Mouse (Mus musculus) heart, postnatal 0 days (tissue): ENCODE results near the gene Cemip2. TPM values are rescaled to one million over a fixed set of nuclear protein-coding genes. Genes with fewer than 3 reads are reported as not detected.

Experiments used
- ATAC-seq: fragments of 200-750 bp; cut with Nextera tagmentation; 2 replicates; pipeline ENCODE4 v1.8.0; 2017; ENCODE audit warnings: low read depth, moderate number of reproducible peaks, moderate library complexity; ENCODE audit not compliant: insufficient read depth
- DNase-seq: peaks from one replicate; pipeline ENCODE4 v3.0.0-alpha.2; 2016; ENCODE audit warnings: low spot score
- H3K27ac ChIP-seq: fragments of 300-500 bp; sonication (generic); 2 replicates; pipeline ENCODE4 v1.5.1; 2014; ENCODE audit warnings: low read depth, mild to moderate bottlenecking
- H3K27me3 ChIP-seq: fragments of 300-500 bp; sonication (generic); 2 replicates; pipeline ENCODE4 v1.6.1; 2014; ENCODE audit warnings: low read length, mixed read lengths; ENCODE audit not compliant: control insufficient read depth, insufficient read depth
- H3K36me3 ChIP-seq: fragments of 300-500 bp; sonication (generic); replicated peaks from 2 replicates; pipeline ENCODE4 v1.6.1; 2014; ENCODE audit warnings: low read length, mixed read lengths; ENCODE audit not compliant: control insufficient read depth, insufficient read depth
- H3K4me1 ChIP-seq: fragments of 300-500 bp; sonication (generic); 2 replicates; pipeline ENCODE4 v1.6.1; 2014; ENCODE audit warnings: antibody characterized with exemption; ENCODE audit not compliant: control insufficient read depth, insufficient read depth
- H3K4me2 ChIP-seq: fragments of 300-500 bp; sonication (generic); 2 replicates; pipeline ENCODE4 v1.6.1; 2014; ENCODE audit warnings: low read depth, mild to moderate bottlenecking, low read length, moderate library complexity
- H3K4me3 ChIP-seq: fragments of 300-500 bp; sonication (generic); 2 replicates; pipeline ENCODE4 v1.5.1; 2014; ENCODE audit warnings: low read depth, low read length
- H3K9ac ChIP-seq: fragments of 300-500 bp; sonication (generic); replicated peaks from 2 replicates; pipeline ENCODE4 v1.6.1; 2014; ENCODE audit warnings: low read depth, low read length, mixed read lengths
- H3K9me3 ChIP-seq: fragments of 300-500 bp; sonication (generic); replicated peaks from 2 replicates; pipeline ENCODE4 v1.6.1; 2016; ENCODE audit warnings: low read length; ENCODE audit not compliant: control insufficient read depth
- CTCF ChIP-seq: IDR thresholded peaks from 2 replicates; pipeline ENCODE4 v1.5.1; 2016; ENCODE audit warnings: antibody characterized with exemption, control low read depth, low read depth
- EP300 ChIP-seq: IDR thresholded peaks from 2 replicates; pipeline ENCODE4 v1.6.1; 2016; ENCODE audit warnings: antibody characterized with exemption, low read depth
- WGBS: fragments of 180-500 bp; shearing (Covaris S2); extraction: QIAGEN DNeasy Blood & Tissue Kit; methylation state at CpG from one replicate; pipeline ENCODE4 v1.1.7; 2014; 5-methylcytosine and 5-hydroxymethylcytosine counted together
- polyA plus RNA-seq: library from polyadenylated mRNA; unstranded; fragments of >200 nt; fragmentation: Nextera tagmentation; extraction: Ambion mirVana; gene quantifications from 2 replicates; pipeline ENCODE4 v1.2.1, GENCODE M21; 2015
- total RNA-seq: library from RNA; depleted of rRNA; stranded (reverse); fragments of >200 nt; gene quantifications from 2 replicates; pipeline ENCODE4 v1.2.3, GENCODE M21; 2014; ENCODE audit warnings: low replicate concordance; rRNA removed

Gene Cemip2
- total and polyA plus RNA-seq, 2 experiments from 2014 or later = 20.2 to 58.8 TPM

- DNase-seq (no peak), ATAC-seq (0 out of 2 replicates have a peak, but pooled peaks have one; percentile 30)
- Histone ChIP-seq H3K4me2 (no peak overlapping the region), H3K9me3 (no peaks in the 10 kb centered on the region), H3K27me3 (no peaks in the 10 kb centered on the region), H3K9ac (no peak overlapping the region), H3K4me3 (no peak overlapping the region), H3K4me1 (0 out of 2 replicates have a peak, but pooled peaks cover 6% of the 10 kb centered on the region), H3K36me3 (no peaks in the 10 kb centered on the region), H3K27ac (peak overlapping the region; percentile 74)
- 63% methylated on average over 12 of the region's 12 CpGs for WGBS
- TF ChIP-seq CTCF (no peak), EP300 (no peak)
Measured at GRCm38 (mm10) chr19:21898015-21898939, 120.1 kb downstream of the Cemip2 start.

Other genes with a start within 250 kb of the Cemip2 start
- 14.8 and 33.3 TPM in 2 replicates for gene 1110059E24Rik, start 125.4 kb upstream of the Cemip2 start, total RNA-seq
- 28.9 and 29.0 TPM in 2 replicates for gene 1110059E24Rik, start 125.4 kb upstream of the Cemip2 start, polyA plus RNA-seq
- 17.5 and 28.9 TPM in 2 replicates for gene Abhd17b, start 125.2 kb upstream of the Cemip2 start, total RNA-seq
- gene Abhd17b, start 125.2 kb upstream of the Cemip2 start, polyA plus RNA-seq = 17.0 and 17.6 TPM in 2 replicates